Mouse (Mus musculus) MEL (cell line): ENCODE measurements at regions not wholly inside any gene's neighbourhood (a gene's known extent, or its start where the extent isn't known, plus 50 kb on each side); places are given as distances from the start of the nearest gene placed in this dataset.

Experiments used
- BHLHE40 ChIP-seq: IDR thresholded peaks from 2 replicates; pipeline ENCODE4 v1.6.1; 2012; ENCODE audit warnings: low read depth, mild to moderate bottlenecking, inconsistent platforms, low read length, improper control_type of control experiment, borderline replicate concordance
- CTCF ChIP-seq, 3 experiments: IDR thresholded peaks in 2 of 3; conservative IDR thresholded peaks in 1 of 3; 2 replicates each; pipeline ENCODE4 v1.5.1; 2011 to 2012; ENCODE audit warnings: low read length in 3 of 3, low read depth in 2 of 3, mild to moderate bottlenecking in 2 of 3, improper control_type of control experiment in 1 of 3, inconsistent platforms in 1 of 3, mixed read lengths in 1 of 3, moderate library complexity in 1 of 3; ENCODE audit not compliant: control insufficient read depth in 1 of 3, insufficient read depth in 1 of 3, poor library complexity in 1 of 3, severe bottlenecking in 1 of 3
- GATA1 ChIP-seq: IDR thresholded peaks from 2 replicates; pipeline ENCODE4 v1.6.1; 2011; ENCODE audit warnings: low read depth, low read length, improper control_type of control experiment
- MAFK ChIP-seq: IDR thresholded peaks from 2 replicates; pipeline ENCODE4 v1.6.1; 2011; ENCODE audit warnings: low read depth, mild to moderate bottlenecking, low read length, improper control_type of control experiment, borderline replicate concordance
- NELFE ChIP-seq: IDR thresholded peaks from 2 replicates; pipeline ENCODE4 v1.6.1; 2011; ENCODE audit warnings: low read depth, low read length, improper control_type of control experiment
- NRF1 ChIP-seq: IDR thresholded peaks from 2 replicates; pipeline ENCODE4 v1.6.1; 2014; ENCODE audit warnings: low read depth, mild to moderate bottlenecking, inconsistent platforms, low read length, improper control_type of control experiment, moderate library complexity; ENCODE audit not compliant: poor library complexity, insufficient read depth, severe bottlenecking
- RCOR1 ChIP-seq: IDR thresholded peaks from 2 replicates; pipeline ENCODE4 v1.6.1; 2012; ENCODE audit warnings: low read depth, mild to moderate bottlenecking, inconsistent platforms, low read length, improper control_type of control experiment
- SMC3 ChIP-seq: IDR thresholded peaks from 2 replicates; pipeline ENCODE4 v1.6.1; 2011; ENCODE audit warnings: low read depth, low read length, improper control_type of control experiment
- USF1 ChIP-seq: IDR thresholded peaks from 2 replicates; pipeline ENCODE4 v1.6.1; 2014; ENCODE audit warnings: low read depth, mild to moderate bottlenecking, inconsistent platforms, low read length, improper control_type of control experiment, moderate library complexity

DNA sequence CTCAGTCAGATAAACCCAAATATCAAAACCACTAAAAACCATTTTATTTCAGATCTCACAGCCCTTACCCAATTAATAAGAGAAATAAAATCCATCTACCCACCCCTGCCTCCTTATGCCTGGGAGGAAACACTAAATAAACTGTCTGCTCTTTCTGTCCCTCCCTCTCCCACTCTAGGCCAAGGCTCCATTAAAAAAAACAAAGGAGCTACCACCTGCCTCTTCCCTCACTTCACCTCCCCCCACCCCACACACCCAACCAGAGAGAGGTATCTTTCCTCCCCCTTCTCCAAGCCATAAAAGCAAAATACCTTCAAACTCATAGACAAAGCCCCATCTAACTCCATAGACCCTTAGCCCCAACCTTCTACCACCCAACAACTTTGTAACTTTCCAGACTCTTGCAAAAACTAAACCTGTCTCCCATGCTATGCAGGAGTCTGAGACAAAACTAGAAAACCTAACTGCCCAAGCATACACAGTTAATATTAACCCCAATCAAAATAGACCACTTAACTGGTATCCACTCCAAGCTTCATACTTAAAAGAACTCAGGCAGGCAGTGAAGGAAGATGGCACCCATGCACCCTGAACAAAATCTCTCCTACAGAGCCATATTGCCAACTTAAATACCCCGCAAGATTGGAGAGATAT lies 532.1 kb downstream of the 9430069I07Rik start:
- TF ChIP-seq BHLHE40 = no peak
- TF ChIP-seq NRF1 = no peak
- TF ChIP-seq NELFE = no peak
- no peak for TF ChIP-seq CTCF (IDR thresholded peaks at IDR 0.05 in 2 of 3, conservative IDR thresholded peaks at IDR 0.05 in 1 of 3; ENCODE audit: control insufficient read depth in 1 of 3, insufficient read depth in 1 of 3, low read depth in 2 of 3, low read length in 3 of 3, poor library complexity in 1 of 3, severe bottlenecking in 1 of 3)
- no peak for TF ChIP-seq MAFK
- TF ChIP-seq GATA1 = no peak
- TF ChIP-seq USF1 = no peak
- TF ChIP-seq RCOR1 = no peak
- TF ChIP-seq SMC3 = no peak
